Mouse (Mus musculus): ENCODE measurements around the gene Gm11099.

Gene Gm11099

DNA sequence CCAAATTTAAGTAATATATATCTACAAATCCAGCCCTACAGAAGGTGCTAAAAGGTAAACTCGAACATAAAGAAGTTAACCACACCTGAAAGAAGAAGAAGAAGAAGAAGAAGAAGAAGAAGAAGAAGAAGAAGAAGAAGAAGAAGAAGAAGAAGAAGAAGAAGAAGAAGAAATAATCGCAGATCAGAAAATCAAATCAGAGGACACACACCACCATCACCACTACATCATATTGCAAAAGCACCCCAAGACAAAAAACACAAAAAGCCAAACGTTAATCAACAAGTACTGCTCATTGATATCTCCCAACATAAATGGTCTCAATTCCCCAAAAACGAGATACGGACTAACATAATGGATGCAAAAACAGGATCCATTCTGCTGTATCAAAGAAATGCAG is at the start of gene Gm11099:
Gene Gm11099, plus strand, starts transcription at position 301 of the 400 bp plus-strand sequence.
- DNase-seq (ENCODE audit: low spot score), result no peak

DNA sequence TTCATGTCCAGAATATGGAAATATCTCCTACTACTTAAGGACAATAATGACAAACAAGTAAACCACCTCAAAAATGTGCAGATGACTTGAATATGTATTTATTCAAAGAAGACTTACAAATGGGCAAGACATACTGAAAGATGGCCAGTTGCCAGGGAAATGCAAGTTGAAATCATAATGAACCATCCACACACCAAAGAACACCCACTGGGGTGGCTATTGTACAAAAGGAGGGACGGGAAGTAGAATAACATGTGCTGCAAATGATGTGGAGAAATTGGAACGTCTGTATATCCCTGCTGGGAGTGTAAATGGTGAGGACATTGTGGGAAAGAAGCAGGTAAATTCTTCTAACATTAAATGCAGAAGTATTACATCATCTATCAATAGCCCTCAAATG is 46.3 kb upstream of the Gm11099 start:
- DNase-seq (ENCODE audit: low spot score), result no peak

DNA sequence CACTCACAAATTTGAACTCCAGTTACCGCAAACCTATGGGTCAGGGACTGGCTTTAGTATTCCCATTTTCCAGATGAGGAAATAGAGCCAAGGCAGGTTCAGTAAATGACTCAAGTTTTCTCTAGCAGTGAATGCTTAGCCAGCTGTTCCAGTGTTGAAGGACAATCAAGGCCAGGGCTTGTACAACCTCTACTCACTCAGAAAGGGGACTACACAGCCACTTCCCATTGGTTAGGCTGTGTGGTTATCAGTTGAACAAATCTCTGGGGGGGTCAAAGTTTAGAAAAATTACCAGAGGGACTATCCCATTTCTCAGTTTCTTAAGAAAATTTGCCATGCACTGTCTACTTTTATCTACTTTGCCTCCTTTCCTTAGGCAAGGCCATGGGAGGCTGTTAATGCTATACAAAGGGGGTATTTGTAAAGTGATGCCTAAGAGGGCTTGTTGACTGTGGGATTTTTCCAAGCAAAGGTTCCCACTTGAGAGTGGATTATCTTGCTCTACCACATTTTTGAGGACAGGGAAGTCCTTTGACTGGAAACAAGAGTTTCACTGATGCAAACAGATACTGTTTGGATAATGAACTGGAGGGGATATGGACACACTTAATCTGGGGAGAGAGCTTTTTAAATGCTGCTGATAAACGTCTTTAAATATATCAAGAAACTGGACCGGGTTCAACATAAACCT is 30.2 kb upstream of the Gm11099 start:
- DNase-seq (ENCODE audit: low spot score), result no peak

DNA sequence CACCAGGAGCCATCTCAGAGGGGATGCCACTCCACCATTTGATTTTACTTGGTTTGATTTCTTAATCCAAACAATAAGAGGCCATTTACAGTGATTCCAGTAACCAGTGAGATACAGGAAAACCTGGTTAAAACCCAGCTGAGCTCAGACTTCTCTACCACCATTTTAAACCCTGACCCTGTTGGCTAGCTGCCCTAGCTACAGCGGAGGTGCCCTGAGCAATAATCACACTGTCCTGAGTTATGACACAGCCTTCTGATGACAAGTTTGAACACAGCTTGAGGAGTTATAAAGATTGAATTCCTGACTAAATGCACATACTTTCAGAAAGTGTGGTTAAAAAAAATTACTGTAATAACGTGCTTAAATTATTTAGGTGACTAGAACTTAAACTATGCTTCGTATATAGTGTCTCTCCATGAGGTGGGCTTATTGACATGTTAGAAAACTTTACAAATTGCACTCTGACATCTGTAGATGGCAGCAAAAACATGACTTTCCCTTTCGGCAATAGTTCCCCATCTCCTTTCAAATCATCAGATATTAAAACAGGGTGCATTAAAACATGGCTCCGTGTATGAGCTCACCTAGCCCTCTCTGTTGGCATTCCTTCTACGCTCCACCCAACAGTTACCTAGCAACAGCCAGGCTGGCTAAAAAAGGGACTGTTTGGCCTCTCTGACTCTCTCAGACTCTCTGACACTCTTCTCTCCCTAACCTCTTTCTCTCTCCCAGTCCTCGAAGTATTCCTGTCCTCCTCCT is 29.1 kb upstream of the Gm11099 start:
- no peak for DNase-seq (ENCODE audit: low spot score)

DNA sequence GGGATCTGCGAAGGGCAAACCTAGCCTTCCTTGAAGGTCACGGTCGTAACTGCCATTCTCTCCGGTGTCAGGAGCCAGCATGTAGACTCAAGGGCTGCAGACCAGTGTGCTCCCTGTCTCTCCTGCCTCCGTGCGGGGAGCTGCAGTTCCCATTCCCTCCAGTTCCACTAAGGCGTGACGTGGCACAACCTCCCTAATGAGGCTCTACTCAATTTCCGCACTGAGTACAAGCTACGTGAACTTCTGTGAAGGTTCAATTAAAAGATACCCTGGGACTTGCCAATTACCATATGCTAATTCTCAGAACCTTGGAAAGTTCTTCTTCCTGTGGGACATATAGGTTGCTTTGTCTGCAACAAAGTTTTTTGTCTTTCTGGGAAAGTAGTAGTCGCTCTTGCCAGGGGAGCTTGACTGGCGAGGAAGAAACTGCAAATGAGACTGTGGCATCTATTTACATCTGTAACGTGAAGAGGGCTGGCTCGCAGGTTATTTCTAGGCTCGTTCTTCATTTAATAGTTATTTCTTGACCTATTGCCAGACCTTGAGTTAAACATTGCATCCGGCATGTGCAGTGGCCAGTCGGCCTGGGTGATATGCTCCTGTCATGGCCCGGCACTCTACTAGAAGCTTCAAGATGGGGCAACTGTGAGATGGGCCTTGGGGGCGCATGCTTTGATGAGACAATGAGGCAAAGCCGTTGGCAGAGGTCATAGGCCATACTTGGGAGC is 26.8 kb upstream of the Gm11099 start:
- DNase-seq (ENCODE audit: low spot score), result no peak

DNA sequence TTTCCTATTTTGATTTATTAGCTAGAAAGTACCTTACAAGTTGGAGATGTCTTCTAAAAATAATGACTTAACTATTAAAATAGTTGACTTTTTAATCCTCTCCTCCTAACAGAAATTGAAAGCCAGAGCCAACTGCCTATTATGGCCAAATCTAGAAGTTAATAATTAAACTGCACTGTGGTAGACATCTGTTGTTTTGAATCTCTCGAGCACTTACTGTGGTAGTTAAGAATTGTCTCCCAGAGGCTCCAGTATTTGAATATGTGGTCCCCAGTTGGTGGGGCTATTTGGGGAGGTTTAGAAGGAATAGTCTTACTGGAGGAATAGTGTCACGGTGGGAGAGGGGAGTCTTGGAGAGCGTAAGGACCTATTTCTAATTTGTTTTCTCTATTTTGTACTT is 18.2 kb upstream of the Gm11099 start:
- DNase-seq (ENCODE audit: low spot score), result no peak

DNA sequence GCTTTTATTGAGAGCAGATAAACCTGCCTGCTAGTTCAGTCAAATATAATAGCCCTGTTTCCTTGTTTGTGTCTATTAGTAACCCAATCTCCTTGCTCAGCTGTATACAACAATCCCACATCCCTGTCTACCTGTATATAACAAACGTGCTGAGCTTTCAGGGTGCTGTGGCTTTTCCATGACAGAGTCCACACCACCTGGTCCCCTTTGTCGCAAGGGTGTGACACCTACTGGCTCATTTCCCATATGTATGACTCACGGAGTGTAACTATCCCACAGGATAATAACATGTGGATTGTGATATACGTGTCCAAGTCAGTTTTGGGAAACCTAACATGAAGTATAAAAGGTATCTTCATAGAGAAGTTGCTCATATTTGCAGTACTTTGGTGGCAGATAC is 16.8 kb upstream of the Gm11099 start:
- DNase-seq (ENCODE audit: low spot score), result no peak

DNA sequence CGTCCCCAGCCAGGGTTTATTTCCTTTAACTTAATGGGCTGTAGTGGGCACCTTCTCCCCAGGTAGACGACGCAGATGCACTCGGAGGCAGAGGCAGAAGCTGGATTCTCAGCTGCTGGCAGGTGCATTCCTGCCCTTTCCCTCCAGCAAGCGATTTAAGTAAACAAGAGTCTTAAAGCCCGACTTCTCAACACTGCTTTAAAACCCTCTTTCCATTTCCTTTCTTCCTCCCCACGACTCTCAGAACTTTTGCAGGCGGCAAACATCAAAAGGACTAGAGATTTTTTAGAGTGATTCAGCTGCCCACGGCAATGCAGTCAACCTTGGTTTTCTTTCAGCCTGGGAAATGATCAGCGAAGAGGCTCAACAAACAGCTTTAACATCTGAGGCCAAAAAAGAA is 14.7 kb upstream of the Gm11099 start:
- DNase-seq (ENCODE audit: low spot score), result no peak

DNA sequence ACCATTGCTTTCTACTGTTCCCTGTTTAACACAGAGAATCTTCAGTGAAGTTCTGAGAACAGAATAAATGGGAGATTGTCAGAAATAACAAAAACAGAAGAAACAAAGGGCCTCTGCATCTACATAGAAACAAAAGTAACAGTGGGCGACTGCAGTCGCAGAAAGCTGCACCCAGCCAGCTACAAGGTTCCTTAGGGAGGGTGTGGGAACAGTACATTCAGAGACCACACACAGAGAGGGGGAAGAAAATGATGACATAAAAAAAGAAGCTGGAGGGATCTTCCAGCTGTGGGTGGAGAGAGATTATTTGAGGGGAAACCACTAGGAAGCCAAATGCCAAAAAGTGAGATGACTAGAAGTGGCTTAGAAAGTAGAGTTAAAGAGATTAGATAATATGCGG is 20.6 kb downstream of the Gm11099 start:
- DNase-seq (ENCODE audit: low spot score), result no peak

DNA sequence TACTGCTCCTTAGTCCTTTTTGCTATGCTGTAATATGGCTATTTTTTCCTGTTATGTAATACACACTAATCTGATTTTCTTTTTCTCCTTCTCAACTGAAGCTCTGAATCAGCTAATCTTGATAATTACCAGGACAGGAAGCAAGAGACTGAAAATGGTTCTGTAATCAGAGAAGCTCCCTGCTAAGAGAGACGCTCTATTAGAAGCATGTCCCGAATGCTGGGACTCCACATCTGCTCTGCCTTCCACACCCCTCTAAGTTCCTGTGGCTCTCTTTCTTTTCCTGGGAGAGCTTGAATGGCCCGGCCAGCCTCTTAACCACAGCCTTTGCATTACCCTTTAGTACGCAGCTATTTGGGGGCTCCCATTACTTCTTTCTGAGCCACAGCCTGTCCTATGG is 45.8 kb downstream of the Gm11099 start:
- DNase-seq (ENCODE audit: low spot score), result no peak

DNA sequence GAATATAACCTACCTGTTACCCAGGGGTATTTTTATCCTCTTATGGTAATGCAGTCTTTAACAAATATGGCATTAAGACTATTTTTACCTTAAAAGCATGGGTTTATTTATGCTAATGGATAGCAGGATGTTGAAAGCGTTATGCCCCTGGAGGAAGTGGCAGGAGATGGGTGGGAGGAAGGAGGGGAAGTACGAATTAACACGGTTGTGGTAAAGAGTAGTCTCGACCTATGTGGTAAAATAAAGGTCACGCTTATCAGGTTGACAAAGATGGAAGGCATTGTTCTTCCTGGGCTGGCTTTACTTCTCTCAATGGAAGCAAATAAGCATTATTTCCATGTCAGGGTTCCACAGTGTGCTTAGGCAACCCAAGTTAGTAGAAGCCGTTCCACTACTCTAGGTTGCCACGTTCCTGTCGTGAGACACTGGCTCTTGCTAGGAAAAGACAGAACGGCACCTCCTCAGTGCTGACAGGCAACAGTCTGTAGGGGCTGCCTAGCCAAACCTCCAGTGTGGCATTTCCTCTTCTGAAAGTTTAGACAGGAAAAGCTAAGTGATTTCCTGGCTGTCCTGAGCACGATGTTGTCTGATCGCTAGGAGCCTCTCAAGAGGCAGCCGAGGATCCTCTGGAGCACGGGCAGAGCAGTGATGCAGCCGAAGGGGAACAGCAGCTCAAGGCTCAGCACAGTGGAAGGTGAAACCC is 47.7 kb downstream of the Gm11099 start:
- no peak for DNase-seq (ENCODE audit: low spot score)

DNA sequence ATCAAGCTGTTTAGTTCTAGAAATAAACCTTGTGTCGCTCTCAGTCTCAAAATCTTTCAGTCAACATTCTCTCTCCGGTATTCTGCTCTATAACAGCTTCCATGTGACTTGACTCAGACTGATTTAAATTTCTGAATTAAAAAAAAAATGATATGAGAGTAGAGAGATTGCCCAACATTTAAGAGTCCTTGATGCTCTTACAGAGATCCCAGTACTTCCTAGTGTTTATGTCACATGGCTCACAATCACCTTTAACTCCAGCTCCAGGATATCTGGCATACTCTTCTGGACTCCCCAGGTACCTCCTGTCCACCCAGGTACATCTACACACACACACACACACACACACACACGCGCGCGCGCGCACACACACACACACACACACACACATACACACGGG is 53.1 kb downstream of the Gm11099 start:
- DNase-seq (ENCODE audit: low spot score), result no peak

DNA sequence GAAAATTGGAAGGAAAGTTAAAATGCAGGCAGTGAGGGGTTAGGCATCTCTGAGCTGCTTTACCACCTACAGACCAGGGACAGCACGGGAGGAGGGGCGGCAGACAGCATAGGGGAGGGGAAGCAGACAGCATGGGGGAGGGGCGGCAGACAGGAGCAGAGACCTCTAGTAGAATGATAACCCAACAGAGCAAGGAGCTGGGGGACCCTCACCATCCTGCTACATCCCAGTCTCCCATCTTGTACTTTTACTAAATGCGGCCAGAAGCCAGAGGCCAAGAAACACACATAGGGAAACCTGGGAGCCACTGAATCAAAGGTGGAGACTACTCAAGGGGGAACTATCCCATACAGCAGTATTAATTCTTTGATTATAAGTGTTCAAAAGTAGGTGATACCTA is 59.1 kb downstream of the Gm11099 start:
- DNase-seq (ENCODE audit: low spot score), result no peak

DNA sequence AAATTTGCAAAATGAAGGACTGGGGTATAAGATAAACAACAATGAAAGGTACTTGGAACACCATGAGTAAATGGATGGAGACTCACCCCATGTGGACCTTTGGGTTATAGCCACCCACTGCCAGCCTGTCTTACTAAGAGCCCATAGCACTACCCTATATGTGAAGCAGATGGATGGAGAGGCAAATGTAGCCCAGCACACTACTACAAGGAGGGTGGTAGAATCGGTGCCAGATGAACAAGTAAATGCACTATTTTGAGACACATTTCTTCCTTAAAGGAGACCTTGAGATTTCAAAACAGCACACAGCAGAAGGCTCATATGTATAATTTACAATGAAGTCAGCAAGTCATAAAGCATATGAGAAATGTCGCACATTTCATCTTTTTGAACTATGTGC is 66.3 kb downstream of the Gm11099 start:
- DNase-seq (ENCODE audit: low spot score), result no peak

DNA sequence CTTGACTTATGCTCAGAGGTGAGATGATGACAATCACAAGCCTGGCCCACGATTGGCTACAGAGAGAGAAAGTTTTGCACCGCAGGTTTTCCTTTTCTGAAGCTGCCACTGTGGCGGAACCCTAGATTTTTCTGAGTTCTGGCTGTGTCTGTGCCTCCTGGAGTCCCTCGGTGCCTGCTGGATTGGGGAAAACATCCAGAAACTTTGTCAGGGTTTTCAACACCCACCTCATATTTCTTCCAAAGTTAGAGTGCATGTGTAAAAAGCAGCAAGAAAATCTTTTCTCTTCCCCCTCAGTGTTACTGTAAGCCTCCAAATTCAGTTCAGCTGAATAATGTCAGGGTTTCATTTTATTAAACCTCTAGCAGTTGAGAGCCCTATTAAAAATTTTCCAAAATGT is 82.1 kb downstream of the Gm11099 start:
- DNase-seq (ENCODE audit: low spot score), result no peak

DNA sequence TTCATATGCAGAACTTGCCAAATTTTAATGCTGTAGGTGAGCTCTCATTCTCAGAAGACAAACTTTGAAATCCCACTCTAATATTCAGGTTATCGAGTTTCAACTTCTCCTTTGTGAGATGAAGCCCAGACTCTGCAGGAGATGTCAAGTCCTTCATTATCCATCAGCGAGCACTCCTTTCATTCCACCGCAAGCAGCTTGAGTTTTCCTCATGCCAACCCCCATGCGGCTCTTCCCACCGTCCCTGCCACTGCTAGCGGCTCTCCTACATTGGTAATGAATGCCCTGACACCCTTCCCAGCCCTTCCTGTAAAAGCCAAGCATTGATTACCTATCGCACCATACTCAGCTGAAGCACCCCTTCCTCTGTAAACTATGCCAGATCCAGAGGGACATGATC is 89.6 kb downstream of the Gm11099 start:
- DNase-seq (ENCODE audit: low spot score), result no peak

DNA sequence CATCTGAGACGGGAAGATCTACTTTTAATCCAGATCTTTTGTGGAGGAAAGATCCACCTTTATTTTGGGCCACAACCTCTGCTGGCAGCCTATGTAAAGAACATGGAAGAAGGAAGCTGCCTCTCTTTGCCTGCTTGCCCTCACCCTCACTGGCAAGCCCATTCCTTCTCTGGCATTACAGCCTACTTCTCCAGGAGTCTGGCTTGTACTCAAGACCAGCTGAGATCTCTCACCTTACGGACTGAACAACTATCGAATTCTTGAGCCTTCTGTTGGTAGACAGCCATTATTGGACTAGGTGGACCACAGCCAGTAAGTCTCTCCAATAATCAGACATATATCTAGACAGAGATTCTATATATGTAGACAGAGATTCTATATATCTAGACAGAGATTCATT is 92.9 kb downstream of the Gm11099 start:
- DNase-seq (ENCODE audit: low spot score), result no peak

DNA sequence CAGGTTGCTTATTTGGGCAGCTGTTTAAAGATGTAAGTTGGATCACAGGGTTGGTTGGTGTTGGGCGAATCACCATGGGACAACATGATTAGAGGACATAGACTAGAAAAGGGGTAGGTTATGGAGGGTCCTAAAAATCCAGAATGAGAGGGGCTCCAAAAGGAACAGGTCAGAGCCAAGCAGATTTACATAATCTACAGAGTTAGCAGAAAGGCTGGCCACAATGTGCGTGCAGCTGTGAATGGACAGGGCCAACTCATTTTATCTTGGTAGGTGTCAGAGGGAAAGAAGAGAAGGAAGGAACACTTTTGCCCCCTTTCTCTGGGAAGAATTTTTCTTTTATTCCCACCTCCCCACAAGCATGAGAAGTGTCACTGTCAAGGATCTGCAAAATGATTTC is 97.1 kb downstream of the Gm11099 start:
- no peak for DNase-seq (ENCODE audit: low spot score)

DNA sequence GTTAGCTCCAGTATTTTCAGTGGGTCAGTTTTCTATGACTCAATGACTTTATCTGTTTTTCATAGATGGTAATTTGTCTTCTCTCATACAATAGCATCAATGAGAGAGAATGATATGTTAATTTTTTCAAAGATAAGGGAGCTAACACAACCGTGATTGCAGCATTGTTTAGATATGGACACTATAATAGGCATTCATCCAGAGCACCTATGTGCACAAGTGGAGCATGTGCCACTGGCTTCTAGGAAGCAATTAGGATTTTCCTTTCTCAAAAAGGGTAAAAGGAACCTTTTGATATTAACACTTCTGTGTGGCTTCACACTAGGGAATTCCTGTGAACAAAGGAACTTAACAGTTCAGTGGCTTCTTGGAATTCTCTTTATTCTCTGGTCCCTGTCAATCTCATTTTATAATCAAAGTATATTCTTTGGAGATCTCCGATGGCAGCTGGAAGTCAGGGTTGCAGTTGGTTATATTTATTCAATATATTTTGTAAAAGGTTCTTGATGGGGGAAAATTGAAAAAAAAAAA is 97.6 kb downstream of the Gm11099 start:
- DNase-seq (ENCODE audit: low spot score), result no peak

All from c-Kit-positive CD71-positive TER-119-positive erythroid progenitor cells, embryonic 14.5 days (primary cell).